Mouse (Mus musculus) liver, embryonic 14.5 days (tissue): Measurements from ENCODE around the gene Capn7.

ENCODE experiments used
- CTCF ChIP-seq: IDR thresholded peaks from 2 replicates; pipeline ENCODE4 v1.5.1; 2016; ENCODE audit warnings: antibody characterized with exemption, low read depth, control low read depth
- EP300 ChIP-seq: IDR thresholded peaks from 2 replicates; pipeline ENCODE4 v1.6.1; 2016; ENCODE audit warnings: antibody characterized with exemption, low read depth

GRCm38 (mm10) chr14:31388086-31388872 is 51.8 kb downstream of the Capn7 start:
- no peak for TF ChIP-seq EP300
- no peak for TF ChIP-seq CTCF
